Mouse (Mus musculus): Measurements from ENCODE around the gene P2ry6.

The P2ry6 gene

DNA sequence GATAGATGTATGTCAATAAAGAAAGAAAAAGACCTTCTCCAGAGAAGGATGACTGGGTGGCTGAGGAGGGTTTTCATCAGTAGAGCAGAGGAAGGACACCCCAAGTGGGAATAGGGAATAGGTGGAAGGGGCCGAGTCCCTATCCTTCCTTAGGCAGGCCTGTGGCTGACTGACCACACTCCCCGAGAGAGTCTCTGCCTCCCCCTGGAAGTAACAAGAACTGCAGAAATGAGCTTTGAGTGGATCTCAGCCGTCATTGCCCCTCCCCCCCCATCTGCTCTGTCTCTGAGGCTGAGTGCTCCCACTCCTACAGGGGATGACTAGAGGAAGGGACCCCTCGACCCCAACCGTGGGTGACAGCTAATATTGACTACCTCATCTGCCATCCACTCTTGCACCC lies 33.3 kb downstream of the P2ry6 start:
- no peak for DNase-seq (ENCODE audit: low read depth, low spot score)

DNA sequence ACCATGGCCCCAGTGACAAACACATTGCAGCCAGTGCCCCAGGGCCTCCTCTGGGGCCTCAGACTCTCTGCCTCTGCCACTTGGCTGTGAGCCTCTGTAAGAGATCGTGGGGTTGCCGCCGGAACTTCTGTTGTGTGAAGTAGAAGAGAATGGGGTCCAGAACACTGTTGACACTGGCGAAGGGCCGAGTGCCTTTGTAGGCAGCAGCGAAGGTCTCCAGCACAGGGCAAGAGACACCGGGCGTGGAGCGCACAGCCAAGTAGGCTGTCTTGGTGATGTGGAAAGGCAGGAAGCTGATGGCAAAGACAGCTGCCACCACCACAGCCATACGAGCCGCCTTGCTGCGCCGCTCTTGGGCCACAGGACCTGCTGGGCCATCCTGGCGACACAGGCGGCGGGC lies 36.3 kb downstream of the P2ry6 start:
- no peak for DNase-seq (ENCODE audit: low read depth, low spot score)

DNA sequence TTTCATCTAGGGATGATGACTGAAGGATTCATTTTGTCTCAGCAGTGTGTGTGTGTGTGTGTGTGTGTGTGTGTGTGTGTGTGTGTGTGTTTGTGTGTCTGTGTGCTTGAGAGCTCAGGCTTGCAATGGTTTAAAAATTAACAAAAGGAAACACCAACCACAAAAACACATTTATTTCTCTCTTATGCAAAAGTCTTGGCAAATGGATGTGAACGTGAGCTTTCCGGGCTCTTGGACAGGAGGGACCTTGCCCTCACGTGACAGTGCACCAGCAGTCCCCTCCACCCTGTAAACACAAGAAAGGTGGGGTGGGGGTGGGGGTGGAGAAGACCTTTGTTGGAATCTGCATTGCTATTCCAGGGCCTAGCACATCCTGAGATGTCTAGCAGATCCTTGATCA lies 37.0 kb downstream of the P2ry6 start:
- DNase-seq (ENCODE audit: low read depth, low spot score): no peak

DNA sequence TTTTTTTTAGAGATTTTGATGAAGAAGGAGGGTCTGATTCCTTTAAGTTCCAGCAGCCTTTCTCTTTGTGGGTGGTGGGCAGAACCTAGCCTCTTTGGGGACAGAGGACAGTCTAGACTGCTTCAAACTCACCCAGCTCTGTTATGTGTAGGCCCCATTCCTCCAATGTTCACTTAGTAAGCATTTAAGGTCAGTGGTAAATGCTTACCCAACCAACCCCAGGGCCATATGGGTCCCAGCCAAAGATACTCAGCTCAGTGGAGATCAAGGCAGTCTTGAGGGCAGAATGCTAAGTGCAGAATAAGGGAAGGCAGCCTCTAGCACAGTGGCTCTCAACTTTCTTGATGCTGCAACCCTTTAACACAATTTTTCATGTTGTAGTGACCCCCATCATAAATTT lies 40.9 kb downstream of the P2ry6 start:
- DNase-seq (ENCODE audit: low read depth, low spot score): no peak

DNA sequence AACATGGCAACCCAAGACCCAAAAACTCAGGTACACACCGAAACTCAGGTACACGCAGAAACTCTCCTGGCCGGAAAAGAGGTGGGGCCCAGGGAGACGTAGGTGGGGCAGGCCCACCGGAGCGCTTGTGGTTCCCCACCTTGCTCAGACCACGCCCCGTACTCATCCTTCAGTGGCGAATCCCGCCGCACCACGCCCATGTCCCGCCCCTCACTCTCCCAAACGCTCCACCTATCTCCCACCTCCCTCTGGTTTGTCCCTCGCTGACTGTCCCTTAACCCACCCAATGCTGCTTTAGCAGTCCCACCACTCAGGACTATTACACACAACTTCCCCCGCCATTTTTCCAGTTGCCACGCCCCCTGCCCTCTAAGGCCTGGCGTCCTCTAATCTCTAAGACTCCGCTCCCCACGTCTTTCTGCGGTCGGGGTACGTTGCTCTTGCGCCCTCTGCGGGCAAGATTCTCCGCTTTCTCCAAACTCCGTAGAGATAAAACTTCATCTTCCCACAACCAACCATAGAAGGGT lies 41.9 kb downstream of the P2ry6 start:
- peak; percentile 59 for DNase-seq (ENCODE audit: low read depth, low spot score)

DNA sequence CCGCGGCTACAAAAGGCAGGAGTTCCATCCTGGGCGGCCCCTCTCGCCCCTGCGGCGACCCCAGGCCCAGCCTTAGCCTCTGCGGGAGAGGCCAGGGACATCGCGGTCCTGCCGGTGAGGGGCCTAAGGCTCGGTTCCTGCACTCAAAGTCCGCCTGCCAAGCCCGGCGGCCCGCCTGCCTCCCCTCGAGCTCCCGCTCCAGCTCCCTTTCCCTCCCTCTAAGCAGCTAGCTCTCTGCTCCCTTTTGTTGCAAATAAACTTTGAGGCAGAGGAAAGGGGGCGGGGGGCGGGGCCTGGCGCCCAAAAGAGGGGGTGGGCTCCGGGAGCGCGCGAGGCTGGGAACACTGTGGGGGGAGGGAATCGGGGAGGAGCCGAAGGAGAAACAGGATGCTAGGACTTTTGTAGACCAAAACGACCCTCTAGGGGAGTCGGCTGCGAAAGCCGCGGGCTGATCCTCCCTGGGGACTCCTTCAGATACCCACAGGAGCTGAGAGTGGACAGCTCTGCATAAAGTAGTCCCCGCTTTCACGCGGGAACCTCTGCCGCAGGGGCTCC lies 42.4 kb downstream of the P2ry6 start, which contains the start of gene Arhgef17:
Gene Arhgef17, minus strand, starts transcription at position 182 of the 555 bp plus-strand sequence.
- DNase-seq (ENCODE audit: low read depth, low spot score): no peak

DNA sequence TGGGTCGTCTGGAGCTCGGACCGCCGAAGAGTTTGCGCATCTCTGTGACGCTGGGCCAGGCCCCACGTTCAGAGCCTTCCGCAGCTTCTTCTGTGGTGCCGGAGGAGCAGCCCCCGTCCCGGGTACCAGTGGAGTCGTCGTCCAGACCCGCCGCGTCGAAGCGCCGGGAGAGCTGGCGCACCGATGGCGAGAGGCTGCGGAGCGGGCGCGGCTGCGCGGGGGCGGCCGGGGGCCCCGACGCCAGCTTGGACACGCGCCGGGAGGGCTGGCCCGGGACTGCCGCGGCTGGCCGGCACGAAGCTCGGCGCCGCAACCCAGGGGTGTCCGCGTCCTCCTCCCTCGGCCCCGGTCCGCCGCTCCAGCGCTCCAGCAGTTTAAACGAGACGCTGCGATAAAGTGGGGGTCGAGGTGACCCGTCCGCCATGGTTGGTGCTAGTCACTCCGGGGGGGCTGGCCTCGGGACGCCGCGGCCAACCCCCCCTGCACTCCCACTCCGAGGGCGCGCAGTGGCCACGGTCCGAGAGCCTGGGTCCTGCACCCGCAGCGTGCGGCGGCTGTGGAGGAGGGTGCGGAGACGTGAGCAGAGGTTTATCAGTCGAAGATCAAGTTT lies 43.0 kb downstream of the P2ry6 start:
- no peak for DNase-seq (ENCODE audit: low read depth, low spot score)

DNA sequence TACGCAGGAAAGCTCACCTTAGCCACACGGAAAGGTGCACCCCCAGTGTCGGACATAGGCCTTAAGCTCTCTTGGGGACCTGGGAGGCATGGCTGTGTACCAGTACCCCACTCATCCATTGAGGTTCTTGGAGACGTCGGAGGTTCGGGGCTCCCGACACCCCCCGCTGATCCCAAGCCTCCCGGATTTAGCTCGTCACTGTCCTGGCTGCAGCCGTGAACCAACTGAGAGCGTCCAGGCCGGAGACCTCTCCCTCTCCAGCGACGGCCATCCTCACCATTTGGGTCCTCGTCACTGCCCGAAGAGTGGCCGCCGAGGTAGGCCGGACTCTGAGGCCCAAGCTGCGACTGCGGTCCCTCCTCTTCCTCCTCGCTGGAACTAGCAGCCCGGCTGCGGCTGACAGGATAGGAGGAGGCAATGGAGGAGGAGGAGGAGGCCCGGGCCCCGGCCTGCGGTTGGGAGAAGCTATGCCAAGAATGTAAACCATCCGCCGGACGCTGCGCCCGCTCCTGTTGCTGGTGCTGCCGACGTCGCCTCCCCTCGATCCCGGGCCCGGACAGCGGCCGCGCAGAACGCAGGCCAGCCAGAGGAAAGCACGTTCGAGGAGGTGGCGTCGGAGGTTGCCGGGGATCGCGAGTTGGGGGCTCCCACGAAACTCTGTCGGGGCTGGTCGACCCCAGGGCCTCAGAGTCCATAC lies 43.7 kb downstream of the P2ry6 start:
- no peak for DNase-seq (ENCODE audit: low read depth, low spot score)

DNA sequence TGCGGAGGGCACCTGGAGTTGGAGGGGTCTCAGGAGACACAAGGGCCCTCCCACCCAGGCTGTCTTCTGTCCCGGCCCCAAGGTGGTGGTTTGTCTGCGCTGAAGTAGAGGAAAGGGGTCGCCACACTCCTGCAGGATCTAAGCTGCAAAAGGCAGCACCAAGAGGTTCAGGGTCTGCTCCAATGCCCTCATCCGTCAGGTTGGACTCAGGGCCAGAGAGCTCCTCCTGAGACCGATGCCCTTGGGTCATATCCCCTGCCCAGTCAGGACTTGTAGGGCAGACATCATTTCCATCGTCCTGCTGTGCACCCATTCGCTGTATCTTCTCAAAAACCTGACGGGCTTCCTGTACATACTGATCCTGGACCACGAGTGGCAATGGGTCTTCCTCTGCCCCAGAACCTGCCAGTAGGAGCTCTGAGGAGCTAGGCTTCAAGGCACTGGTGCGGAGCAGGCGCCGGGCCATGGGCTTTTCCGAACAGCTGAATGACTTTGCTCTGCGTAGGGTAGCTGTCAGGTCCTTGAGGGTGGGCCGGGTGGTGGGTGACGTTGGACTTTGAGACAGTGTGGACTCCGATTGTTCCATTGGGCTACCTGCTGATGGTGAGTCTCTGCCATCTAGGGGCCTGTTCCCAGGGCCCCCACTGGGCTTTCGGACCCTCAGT lies 44.7 kb downstream of the P2ry6 start:
- DNase-seq (ENCODE audit: low read depth, low spot score): no peak

DNA sequence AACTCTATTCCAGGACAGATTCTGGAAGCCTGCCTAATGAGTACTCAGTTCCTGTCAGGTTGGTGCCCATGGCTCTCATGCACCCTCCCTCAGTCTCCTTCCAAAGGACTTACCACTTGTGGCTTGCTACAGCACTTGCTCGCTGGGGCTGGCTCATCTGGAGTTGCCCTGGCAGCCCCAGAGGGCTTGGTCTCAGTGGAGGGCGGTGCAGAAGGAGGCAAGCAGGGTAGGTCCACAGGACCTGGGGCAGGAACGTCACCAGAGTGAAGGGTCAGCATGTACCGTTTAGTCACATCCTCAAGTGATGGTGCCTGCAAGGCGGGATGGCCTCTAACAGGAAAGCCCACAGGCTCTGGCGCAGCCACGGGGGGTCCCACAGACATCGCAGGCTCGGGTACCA lies 46.0 kb downstream of the P2ry6 start:
- DNase-seq (ENCODE audit: low read depth, low spot score): no peak

DNA sequence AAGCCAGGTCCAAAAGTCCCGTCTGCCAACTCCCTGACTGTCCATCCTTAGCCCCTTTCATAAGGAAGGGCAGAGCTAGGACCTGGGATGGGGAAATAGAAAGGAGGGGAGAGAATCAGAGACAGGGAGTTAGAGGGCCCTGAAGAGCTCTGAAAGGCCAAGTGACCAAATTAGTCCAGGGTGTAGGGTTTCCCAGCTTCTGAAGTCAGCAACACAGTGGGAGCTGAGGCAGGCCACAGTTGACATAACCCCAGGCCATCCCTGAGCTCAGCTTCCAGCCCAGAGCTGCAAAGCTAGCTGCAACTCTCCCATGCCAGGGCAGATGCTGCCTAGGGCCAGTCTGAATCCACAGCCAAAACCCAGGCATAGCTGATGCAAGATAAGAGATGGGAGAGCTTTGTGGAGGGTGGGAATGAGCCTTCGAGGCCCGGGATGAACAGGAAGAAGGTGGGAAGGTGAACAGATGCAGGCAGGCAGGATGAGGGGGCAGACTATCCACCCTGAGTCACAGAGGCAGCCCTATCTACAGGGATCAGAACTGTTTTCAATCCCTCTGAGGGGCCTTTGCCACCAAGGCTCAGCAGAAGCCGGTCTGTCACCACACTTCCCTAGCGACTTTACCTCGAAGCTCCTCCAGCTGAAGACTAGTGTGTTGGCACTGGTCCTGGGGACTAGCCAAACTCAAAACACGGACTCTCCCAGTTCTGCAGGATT lies 47.0 kb downstream of the P2ry6 start:
- no peak for DNase-seq (ENCODE audit: low read depth, low spot score)

DNA sequence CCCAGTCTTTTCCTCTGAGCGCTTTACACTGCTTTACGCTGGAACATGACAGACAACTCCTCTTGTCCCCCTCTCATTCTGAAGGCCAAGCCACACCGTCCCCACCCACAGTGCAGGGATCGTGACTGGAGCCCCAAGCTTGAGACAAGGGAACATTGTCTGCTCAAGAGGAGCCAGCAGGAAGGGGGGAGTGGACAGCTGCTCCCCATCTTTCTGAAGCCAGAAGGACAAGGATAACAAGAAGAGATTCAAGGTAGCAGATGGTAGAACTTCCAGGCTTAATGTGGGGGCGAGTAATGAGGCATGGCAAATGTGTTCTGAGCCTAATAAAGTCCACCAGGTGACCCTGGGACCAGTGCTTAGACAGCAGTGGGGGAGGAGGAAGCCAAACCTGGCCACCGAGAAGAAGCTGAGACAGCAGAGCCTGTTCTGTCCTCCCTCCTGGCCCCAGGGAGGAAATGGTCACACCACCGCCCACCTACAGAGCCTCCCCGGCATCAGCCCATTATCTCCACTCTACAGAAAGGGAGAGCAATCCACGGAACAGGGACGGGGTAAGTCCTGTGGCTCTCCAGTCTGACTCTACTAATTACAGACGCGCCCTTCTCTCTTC lies 48.0 kb downstream of the P2ry6 start:
- DNase-seq (ENCODE audit: low read depth, low spot score): no peak

DNA sequence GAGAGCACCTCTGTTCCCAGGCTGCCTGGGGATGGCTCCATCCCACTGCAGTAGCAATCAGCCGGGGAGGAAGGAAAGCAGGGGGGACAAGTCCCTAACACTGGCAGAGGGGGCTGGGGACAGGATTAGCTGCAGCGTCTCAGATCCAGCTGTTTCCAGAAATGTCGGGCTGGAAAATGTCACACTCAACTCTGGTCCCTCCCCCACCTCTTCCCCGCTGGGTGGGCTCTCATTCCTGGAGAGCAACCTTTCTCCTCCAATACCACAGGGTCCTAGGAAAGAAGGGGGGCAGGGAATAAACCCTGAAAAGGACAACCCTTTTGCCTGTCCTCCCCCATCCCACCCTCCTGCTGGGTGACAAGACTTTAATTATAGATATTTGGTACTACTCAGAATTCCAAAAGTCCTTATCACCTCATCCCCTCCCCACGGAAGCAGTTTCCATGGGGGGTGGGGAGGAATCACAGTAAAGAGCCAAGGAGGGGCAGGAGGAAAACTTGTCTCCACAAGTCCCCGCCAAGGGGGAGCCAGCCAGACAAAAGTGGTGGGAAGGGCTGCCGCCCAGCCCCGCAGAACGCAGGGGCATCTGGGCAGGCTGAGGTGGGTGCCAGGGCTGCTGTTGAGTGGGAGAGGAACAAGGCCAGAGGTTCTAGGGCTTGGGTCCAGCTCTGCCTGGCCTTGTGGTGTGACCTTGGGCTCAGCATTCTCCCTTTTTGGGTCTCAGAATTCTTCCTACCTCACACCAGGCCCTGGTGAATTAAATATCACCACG lies 49.6 kb downstream of the P2ry6 start:
- DNase-seq (ENCODE audit: low read depth, low spot score): no peak

DNA sequence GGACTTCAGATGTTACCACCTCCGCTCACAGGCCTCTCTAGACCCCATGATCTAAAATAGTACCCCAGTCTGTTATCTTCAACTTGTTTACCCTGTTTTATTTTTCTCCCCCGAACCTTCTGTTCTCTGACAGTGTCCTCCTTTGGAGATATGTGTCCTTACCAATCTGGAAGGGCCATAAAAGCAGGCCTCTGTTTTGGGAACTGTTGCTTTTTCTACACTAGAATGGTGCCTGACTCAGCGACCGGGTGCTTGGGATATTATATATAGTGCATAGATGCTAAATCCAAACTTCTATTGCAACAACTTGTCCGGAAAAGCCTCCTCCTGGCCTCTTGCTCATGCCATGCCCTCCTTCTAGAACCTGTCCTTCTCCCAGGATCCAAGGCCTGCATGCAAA lies 50.2 kb downstream of the P2ry6 start:
- DNase-seq (ENCODE audit: low read depth, low spot score): no peak

DNA sequence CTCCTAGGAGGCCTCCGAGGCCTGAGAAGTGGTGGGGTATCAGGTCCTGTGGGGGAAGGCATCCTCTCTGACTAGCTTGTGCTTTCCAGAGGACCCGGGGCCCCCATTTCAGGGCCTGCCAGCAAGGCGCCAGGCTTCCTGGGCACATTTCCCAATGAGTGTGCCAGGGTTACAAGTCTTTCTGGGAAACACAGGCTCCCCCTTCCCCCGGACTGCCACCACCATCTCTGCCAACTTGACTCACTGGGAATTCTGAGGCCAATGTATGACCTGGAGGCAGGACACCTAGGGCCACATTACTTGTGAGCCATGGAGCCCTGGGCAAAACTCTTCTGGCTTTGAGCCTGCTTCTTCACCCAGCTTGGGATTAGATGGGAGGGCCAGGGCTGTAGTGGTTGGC lies 51.5 kb downstream of the P2ry6 start:
- DNase-seq (ENCODE audit: low read depth, low spot score): no peak

DNA sequence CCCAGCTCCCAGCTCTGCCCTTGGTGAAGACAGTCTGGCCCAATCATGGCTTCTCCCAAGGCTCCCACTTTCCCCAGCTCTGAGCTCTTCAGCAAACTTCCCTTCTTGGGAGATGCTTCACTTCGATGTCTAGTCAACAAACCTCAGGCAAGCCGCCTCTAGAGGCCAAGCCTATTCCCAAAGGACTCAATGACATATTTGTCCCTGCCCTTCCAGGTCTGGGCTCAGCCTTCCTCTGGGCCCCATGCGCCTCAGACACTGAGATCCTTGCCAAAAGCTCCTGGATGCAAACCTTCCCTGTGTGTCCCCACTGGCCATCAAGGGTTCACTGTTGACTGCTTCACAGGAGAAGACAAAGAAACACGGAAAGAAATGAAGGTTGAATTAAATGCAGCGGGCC lies 53.2 kb downstream of the P2ry6 start:
- DNase-seq (ENCODE audit: low read depth, low spot score): no peak

DNA sequence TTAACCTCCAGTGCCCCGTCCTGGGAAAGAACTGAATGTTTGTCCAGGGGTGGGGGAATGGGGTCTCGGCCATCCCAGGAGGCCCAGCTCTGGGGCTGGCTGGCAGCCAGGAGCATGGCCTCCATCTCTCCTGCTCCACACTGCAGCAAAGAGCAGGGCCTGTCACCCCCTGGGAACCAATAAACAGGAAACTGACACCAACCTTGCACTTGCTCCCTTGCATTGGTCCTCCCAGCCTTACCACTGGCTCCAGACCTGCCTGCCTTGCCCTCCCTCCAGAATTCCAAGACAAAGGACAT lies 54.7 kb downstream of the P2ry6 start:
- no peak for DNase-seq (ENCODE audit: low read depth, low spot score)

DNA sequence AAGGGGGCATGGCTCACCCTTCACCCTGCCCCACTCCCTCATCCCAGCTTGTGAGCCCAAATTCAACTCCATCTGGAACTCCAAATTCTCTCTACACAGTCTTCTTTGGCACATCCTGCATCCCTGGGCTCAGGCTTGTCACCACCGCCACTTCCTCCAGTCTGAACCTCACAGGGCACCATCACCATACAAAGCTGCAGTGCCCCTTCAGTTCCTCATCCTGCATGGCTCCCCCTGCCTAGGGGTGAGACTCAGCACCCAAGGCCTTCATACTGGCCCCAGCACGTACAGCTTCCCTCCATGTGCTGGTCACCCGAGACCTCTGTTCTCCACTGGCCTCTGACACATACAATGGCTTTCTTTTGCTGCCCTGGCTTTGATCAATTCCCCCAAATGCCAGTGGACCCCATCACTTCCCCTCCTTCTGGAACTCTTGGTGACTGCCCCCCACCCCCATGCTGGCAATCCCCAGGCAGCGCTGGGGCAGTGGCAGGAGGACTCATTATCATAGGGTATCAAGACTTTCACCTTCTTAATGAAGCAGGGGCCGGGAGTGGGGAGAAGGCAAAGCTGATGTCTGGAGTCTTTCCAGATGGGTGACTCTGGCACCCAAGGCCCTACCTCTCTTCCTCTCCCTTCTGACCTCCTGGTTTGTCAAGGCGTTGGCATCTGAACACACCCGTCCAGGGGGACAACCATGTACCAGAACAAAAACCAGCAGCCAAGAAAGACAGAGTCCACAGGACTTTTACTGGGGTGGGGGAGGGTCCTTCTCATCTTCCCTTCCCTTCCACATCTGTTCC lies 55.2 kb downstream of the P2ry6 start:
- DNase-seq (ENCODE audit: low read depth, low spot score): no peak

DNA sequence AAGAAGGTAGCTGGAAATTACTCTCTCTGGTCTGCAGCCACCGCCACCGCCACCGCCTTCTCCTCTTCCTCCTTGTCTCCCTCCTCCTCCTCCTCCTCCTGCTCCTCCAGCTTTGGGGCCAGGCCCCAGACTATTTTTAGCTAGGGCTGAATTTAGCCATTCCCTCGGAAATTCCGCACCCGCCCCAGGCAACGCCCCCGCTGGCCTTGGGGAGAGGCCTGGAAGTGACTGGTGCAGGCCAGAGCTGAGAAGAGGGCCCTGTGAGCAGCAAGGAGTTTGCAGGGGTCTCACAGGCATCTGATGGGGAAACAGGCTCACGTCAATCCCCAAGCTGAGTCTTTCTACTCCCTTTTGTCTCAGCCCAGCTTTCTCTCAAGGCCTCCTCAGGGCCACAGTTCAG lies 56.3 kb downstream of the P2ry6 start:
- no peak for DNase-seq (ENCODE audit: low read depth, low spot score)

DNA sequence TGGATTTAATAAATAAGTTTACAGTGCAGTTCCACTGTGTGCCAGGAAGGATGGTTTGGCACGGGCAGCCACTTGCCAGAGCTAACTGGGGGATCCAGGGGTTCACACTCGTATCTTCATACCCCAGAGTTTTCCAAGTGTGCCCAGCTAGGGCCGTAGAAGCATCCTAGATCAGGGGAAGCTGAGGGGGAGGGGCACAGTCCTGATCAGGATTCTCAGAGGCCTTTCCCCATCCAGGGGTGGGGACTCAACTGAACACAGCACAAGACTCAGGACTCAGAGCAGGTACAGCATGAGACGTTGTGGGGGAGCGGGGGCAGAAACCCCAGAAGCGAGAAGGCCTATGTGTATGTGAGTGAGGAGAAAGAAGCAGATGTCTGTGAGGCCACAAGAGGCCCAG lies 56.7 kb downstream of the P2ry6 start:
- no peak for DNase-seq (ENCODE audit: low read depth, low spot score)

Measured in brain, embryonic 18.5 days (tissue).